Mouse (Mus musculus) myocyte (in vitro differentiated cells): Measurements from ENCODE around the gene Aplp2. TPM values are rescaled to one million over a fixed set of nuclear protein-coding genes. Genes with fewer than 3 reads are reported as not detected.

Experiments
- H3K27me3 ChIP-seq: one replicate; pipeline ENCODE4 v1.6.1; 2011; ENCODE audit not compliant: control insufficient read depth, insufficient read depth, insufficient read length
- H3K36me3 ChIP-seq: one replicate; pipeline ENCODE4 v1.6.1; 2011; ENCODE audit not compliant: control insufficient read depth, insufficient read depth
- H3K4me2 ChIP-seq: one replicate; pipeline ENCODE4 v1.6.1; 2011; ENCODE audit warnings: low read depth, control low read depth
- H3K4me3 ChIP-seq: one replicate; pipeline ENCODE4 v1.5.1; 2011; ENCODE audit warnings: mild to moderate bottlenecking, control low read depth, moderate library complexity
- H3K79me2 ChIP-seq: one replicate; pipeline ENCODE4 v1.6.1; 2011; ENCODE audit not compliant: control insufficient read depth, insufficient read depth
- H3ac ChIP-seq: one replicate; pipeline ENCODE4 v1.6.1; 2011; ENCODE audit not compliant: control insufficient read depth, insufficient read length
- CEBPB ChIP-seq: IDR thresholded peaks from 2 replicates; pipeline ENCODE4 v1.6.1; 2011; ENCODE audit warnings: mild to moderate bottlenecking, moderate library complexity; ENCODE audit not compliant: poor library complexity, insufficient read depth, severe bottlenecking
- E2F4 ChIP-seq: IDR thresholded peaks from one replicate; pipeline ENCODE4 v1.6.1; 2011; ENCODE audit warnings: mild to moderate bottlenecking, control low read depth, moderate library complexity; ENCODE audit not compliant: insufficient read depth
- MAX ChIP-seq: IDR thresholded peaks from one replicate; pipeline ENCODE4 v1.6.1; 2011; ENCODE audit warnings: low read depth, mild to moderate bottlenecking, control low read depth
- MYOD1 ChIP-seq, 3 experiments: IDR thresholded peaks; one replicate each; pipeline ENCODE4 v1.6.1; 2011; ENCODE audit warnings: control low read depth in 2 of 3, low read depth in 2 of 3, mild to moderate bottlenecking in 2 of 3, moderate library complexity in 1 of 3; ENCODE audit not compliant: insufficient read length in 2 of 3, control insufficient read depth in 1 of 3
- MYOG ChIP-seq, 3 experiments: IDR thresholded peaks; one replicate each; pipeline ENCODE4 v1.6.1; 2011; ENCODE audit warnings: control low read depth in 2 of 3, low read depth in 2 of 3, mild to moderate bottlenecking in 2 of 3; ENCODE audit not compliant: insufficient read length in 2 of 3, control insufficient read depth in 1 of 3, insufficient read depth in 1 of 3
- POLR2A ChIP-seq: IDR thresholded peaks from one replicate; pipeline ENCODE4 v1.6.1; 2011; ENCODE audit warnings: low read depth, mild to moderate bottlenecking, control low read depth, moderate library complexity; ENCODE audit not compliant: insufficient read length
- POLR2AphosphoS2 ChIP-seq: IDR thresholded peaks from one replicate; pipeline ENCODE4 v1.6.1; 2011; ENCODE audit warnings: low read depth, control low read depth; ENCODE audit not compliant: insufficient read length
- REST ChIP-seq: IDR thresholded peaks from one replicate; pipeline ENCODE4 v1.6.1; 2011; ENCODE audit warnings: mild to moderate bottlenecking, control low read depth, moderate library complexity; ENCODE audit not compliant: insufficient read depth, insufficient read length
- SRF ChIP-seq: IDR thresholded peaks from one replicate; pipeline ENCODE4 v1.6.1; 2011; ENCODE audit warnings: low read depth; ENCODE audit not compliant: control insufficient read depth, insufficient read length
- TCF12 ChIP-seq: IDR thresholded peaks from one replicate; pipeline ENCODE4 v1.6.1; 2011; ENCODE audit warnings: mild to moderate bottlenecking, control low read depth; ENCODE audit not compliant: poor library complexity, insufficient read depth, severe bottlenecking
- TCF3 ChIP-seq: IDR thresholded peaks from one replicate; pipeline ENCODE4 v1.6.1; 2011; ENCODE audit warnings: low read depth, control low read depth; ENCODE audit not compliant: insufficient read length
- USF1 ChIP-seq: IDR thresholded peaks from one replicate; pipeline ENCODE4 v1.6.1; 2011; ENCODE audit warnings: low read depth, mild to moderate bottlenecking, control low read depth, moderate library complexity
- polyA plus RNA-seq: library from polyadenylated mRNA; unstranded; fragments of >200 nt; fragmentation: generic; extraction: Trizol; gene quantifications from one replicate; pipeline ENCODE4 v1.2.1, GENCODE M21; 2012; ENCODE audit warnings: missing spikeins

Aplp2 gene
- polyA plus RNA-seq, 1 experiment: 65.7 TPM

DNA sequence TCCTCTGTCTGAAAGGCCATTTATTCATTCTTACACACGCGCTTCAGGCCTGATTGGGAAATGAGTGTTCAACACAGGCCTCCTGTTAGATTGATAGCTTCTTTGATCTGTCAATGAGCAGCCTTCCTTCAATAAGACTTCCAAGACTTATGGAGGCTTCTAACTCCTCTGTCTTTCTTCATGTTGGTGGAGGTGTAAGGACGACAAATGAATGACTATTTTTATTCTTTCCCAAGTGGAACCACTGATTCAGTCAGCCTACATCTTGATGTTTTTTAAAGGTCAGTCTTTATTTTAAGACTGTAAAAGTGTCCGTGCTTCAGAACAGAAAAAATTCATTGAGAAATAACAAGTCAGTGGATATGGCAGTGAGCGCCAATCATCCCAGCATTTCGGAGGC is 33.4 kb upstream of the Aplp2 start:
- H3ac ChIP-seq: no peak overlapping the region
- H3K4me3 ChIP-seq: no peak overlapping the region
- H3K4me2 ChIP-seq: no peak overlapping the region
- TF ChIP-seq MAX (no peak), MYOG (IDR thresholded peaks at IDR 0.05; ENCODE audit: control insufficient read depth in 1 of 3, insufficient read depth in 1 of 3, insufficient read length in 2 of 3, low read depth in 2 of 3) (no peak), MYOD1 (IDR thresholded peaks at IDR 0.05; ENCODE audit: control insufficient read depth in 1 of 3, insufficient read length in 2 of 3, low read depth in 2 of 3) (no peak), CEBPB (no peak), TCF3 (no peak)
- no peaks in the 10 kb centered on the region for H3K36me3 ChIP-seq
- H3K79me2 ChIP-seq: no peaks in the 10 kb centered on the region
- no peaks in the 10 kb centered on the region for H3K27me3 ChIP-seq

DNA sequence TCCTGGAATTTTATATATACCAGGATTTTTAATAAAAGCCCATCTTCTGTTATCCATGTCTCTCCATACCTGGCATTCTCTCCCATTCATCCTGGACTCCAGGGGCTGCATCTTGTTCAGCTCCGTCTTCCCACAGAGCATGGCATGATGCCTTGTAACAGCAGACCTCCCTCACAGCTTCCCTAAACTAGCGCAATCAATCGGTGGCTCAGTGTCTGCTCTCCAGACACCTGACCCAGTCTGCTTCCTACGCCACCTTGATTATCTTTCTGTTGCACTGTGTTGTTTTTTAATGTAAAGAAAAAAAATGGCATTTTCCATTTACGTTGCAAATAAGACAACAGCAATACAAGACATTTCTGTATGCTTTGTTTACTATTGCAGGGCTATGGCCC is 32.3 kb upstream of the Aplp2 start:
- TF ChIP-seq USF1: no peak
- no peak for TF ChIP-seq TCF12
- no peak for TF ChIP-seq SRF
- TF ChIP-seq MYOG (IDR thresholded peaks at IDR 0.05; ENCODE audit: control insufficient read depth in 1 of 3, insufficient read depth in 1 of 3, insufficient read length in 2 of 3, low read depth in 2 of 3): no peak
- TF ChIP-seq MYOD1 (IDR thresholded peaks at IDR 0.05; ENCODE audit: control insufficient read depth in 1 of 3, insufficient read length in 2 of 3, low read depth in 2 of 3): no peak
- TF ChIP-seq MAX: no peak
- no peak for TF ChIP-seq POLR2AphosphoS2
- TF ChIP-seq CEBPB: no peak
- Histone ChIP-seq H3ac (no peak overlapping the region), H3K36me3 (no peaks in the 10 kb centered on the region), H3K4me2 (no peak overlapping the region), H3K79me2 (no peaks in the 10 kb centered on the region), H3K27me3 (no peaks in the 10 kb centered on the region), H3K4me3 (no peak overlapping the region)

- Histone ChIP-seq H3K27me3 (no peaks in the 10 kb centered on the region), H3K4me2 (no peak overlapping the region), H3K36me3 (no peaks in the 10 kb centered on the region), H3K4me3 (no peak overlapping the region), H3ac (no peak overlapping the region), H3K79me2 (no peaks in the 10 kb centered on the region)
- no peak for TF ChIP-seq MYOD1 (IDR thresholded peaks at IDR 0.05; ENCODE audit: control insufficient read depth in 1 of 3, insufficient read length in 2 of 3, low read depth in 2 of 3)
- TF ChIP-seq POLR2A: no peak
- no peak for TF ChIP-seq MAX
- TF ChIP-seq CEBPB: no peak
- no peak for TF ChIP-seq TCF12
Observed at GRCm38 (mm10) chr9:31243306-31243938, 31.8 kb upstream of the Aplp2 start.

DNA sequence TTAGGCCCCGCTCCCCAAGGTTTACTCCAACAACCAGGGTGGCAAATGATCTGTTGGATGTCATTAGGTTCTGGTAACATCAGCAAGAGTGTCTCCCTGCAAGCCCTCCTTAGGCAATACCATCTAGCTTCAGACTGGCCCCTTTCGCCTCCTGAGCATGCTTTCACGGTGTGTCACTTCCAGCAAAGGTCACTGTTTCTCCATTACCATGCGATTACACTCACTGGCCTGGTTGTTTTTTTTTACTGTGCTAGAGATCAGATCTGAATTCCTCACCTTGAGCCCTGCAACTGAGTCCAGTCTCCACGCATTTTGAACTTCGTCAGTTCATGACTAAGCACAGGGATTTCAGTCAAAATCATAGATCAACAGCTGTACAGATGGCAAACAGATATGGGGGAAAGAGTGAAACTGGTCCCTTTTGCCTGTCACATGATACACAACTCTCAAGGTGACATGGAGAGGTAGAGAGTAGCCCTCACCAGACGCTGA is 29.6 kb upstream of the Aplp2 start:
- H3K4me3 ChIP-seq: no peak overlapping the region
- TF ChIP-seq E2F4 (no peak), MAX (no peak), REST (no peak), POLR2A (no peak), MYOG (IDR thresholded peaks at IDR 0.05; ENCODE audit: control insufficient read depth in 1 of 3, insufficient read depth in 1 of 3, insufficient read length in 2 of 3, low read depth in 2 of 3) (no peak), TCF3 (no peak)
- H3ac ChIP-seq: no peak overlapping the region
- H3K36me3 ChIP-seq: no peaks in the 10 kb centered on the region
- H3K79me2 ChIP-seq: no peaks in the 10 kb centered on the region
- H3K27me3 ChIP-seq: no peaks in the 10 kb centered on the region
- no peak overlapping the region for H3K4me2 ChIP-seq

- H3ac ChIP-seq: no peak overlapping the region
- no peaks in the 10 kb centered on the region for H3K79me2 ChIP-seq
- TF ChIP-seq REST (no peak), CEBPB (no peak), SRF (no peak), TCF12 (no peak), E2F4 (no peak), USF1 (no peak), MYOD1 (IDR thresholded peaks at IDR 0.05; ENCODE audit: control insufficient read depth in 1 of 3, insufficient read length in 2 of 3, low read depth in 2 of 3) (no peak), POLR2AphosphoS2 (no peak), POLR2A (no peak), MAX (no peak), MYOG (IDR thresholded peaks at IDR 0.05; ENCODE audit: control insufficient read depth in 1 of 3, insufficient read depth in 1 of 3, insufficient read length in 2 of 3, low read depth in 2 of 3) (no peak), TCF3 (no peak)
- H3K4me2 ChIP-seq: no peak overlapping the region
- H3K27me3 ChIP-seq: no peaks in the 10 kb centered on the region
- H3K4me3 ChIP-seq: no peak overlapping the region
- no peaks in the 10 kb centered on the region for H3K36me3 ChIP-seq
Observed at GRCm38 (mm10) chr9:31240522-31241207, 29.1 kb upstream of the Aplp2 start.
